Mouse (Mus musculus) hindbrain, embryonic 12.5 days (tissue): Measurements from ENCODE around the gene Serpina16. TPM values are rescaled to one million over a fixed set of nuclear protein-coding genes. Genes with fewer than 3 reads are reported as not detected.

Experiments used
- ATAC-seq: fragments of 200-750 bp; cut with Nextera tagmentation; 2 replicates; pipeline ENCODE4 v1.8.0; 2017; ENCODE audit warnings: moderate TSS enrichment; ENCODE audit not compliant: low FRiP score
- H3K27ac ChIP-seq: fragments of 300-500 bp; sonication (generic); 2 replicates; pipeline ENCODE4 v1.5.1; 2016; ENCODE audit warnings: mild to moderate bottlenecking
- H3K27me3 ChIP-seq: fragments of 300-500 bp; sonication (generic); 2 replicates; pipeline ENCODE4 v1.6.1; 2016; ENCODE audit warnings: mild to moderate bottlenecking
- H3K36me3 ChIP-seq: fragments of 300-500 bp; sonication (generic); 2 replicates; pipeline ENCODE4 v1.6.1; 2016; ENCODE audit warnings: mild to moderate bottlenecking
- H3K4me1 ChIP-seq: fragments of 300-500 bp; sonication (generic); 2 replicates; pipeline ENCODE4 v1.6.1; 2016
- H3K4me2 ChIP-seq: fragments of 300-500 bp; sonication (generic); replicated peaks from 2 replicates; pipeline ENCODE4 v1.6.1; 2016; ENCODE audit warnings: mild to moderate bottlenecking
- H3K4me3 ChIP-seq: fragments of 300-500 bp; sonication (generic); 2 replicates; pipeline ENCODE4 v1.5.1; 2016; ENCODE audit warnings: mild to moderate bottlenecking
- H3K9ac ChIP-seq: fragments of 300-500 bp; sonication (generic); 2 replicates; pipeline ENCODE4 v1.6.1; 2016; ENCODE audit warnings: mild to moderate bottlenecking, moderate library complexity
- H3K9me3 ChIP-seq: fragments of 300-500 bp; sonication (generic); replicated peaks from 2 replicates; pipeline ENCODE4 v1.6.1; 2016; ENCODE audit warnings: mild to moderate bottlenecking
- WGBS: fragments of 180-500 bp; shearing (Covaris S2); methylation state at CpG from one replicate; pipeline ENCODE4 v1.1.7; 2016; 5-methylcytosine and 5-hydroxymethylcytosine counted together
- polyA plus RNA-seq: library from polyadenylated mRNA; unstranded; fragments of >200 nt; fragmentation: Nextera tagmentation; extraction: Ambion mirVana; gene quantifications from 2 replicates; pipeline ENCODE4 v1.2.1, GENCODE M21; 2016

Serpina16 gene
- polyA plus RNA-seq, result not detected in 2 replicates

DNA sequence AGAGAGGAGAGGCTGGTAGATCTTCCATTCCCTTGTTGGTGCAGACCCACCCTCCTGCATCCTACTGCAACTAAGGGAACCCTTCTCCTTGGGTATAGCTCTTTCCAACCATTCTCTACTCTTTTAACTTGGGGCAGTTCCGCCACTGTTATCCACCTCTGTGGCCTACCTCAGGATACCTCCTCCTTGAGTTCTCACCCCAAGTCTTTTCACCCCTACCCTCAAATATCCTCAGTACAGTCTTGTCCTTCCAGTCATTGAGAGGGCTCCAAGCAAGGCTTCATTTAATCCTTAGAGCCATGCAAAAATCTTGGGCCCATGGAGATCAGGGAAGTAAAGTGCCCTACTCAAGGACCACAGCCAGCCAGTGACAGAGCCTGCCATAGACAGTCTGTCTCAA lies at the start of gene Serpina16:
TSS of gene Serpina16 (minus strand) at position 101 of the 400 bp plus-strand sequence.
- no peak for ATAC-seq
- H3K27ac ChIP-seq, result no peak within 1 kb of the TSS
- H3K4me1 ChIP-seq, result no peaks in the 10 kb centered on the region
- no peaks in the 10 kb centered on the region for H3K9me3 ChIP-seq
- H3K36me3 ChIP-seq, result no peaks in the 10 kb centered on the region
- H3K4me2 ChIP-seq, result no peak within 1 kb of the TSS
- H3K27me3 ChIP-seq, result no peaks in the 10 kb centered on the region
- H3K9ac ChIP-seq, result no peak within 1 kb of the TSS
- no peak within 1 kb of the TSS for H3K4me3 ChIP-seq
- WGBS, result 89% methylated on average over 1 of the region's 1 CpGs

- Histone ChIP-seq H3K9ac (no peak overlapping the region), H3K27ac (no peak overlapping the region), H3K9me3 (0 out of 2 replicates have a peak, but pooled peaks cover 6% of the 10 kb centered on the region), H3K36me3 (no peaks in the 10 kb centered on the region), H3K4me1 (no peaks in the 10 kb centered on the region), H3K4me2 (no peak overlapping the region), H3K27me3 (no peaks in the 10 kb centered on the region), H3K4me3 (no peak overlapping the region)
- 75% methylated on average over 3 of the region's 3 CpGs for WGBS
- no peak for ATAC-seq
Measured at GRCm38 (mm10) chr12:103711537-103711936, 35.6 kb upstream of the Serpina16 start.

DNA sequence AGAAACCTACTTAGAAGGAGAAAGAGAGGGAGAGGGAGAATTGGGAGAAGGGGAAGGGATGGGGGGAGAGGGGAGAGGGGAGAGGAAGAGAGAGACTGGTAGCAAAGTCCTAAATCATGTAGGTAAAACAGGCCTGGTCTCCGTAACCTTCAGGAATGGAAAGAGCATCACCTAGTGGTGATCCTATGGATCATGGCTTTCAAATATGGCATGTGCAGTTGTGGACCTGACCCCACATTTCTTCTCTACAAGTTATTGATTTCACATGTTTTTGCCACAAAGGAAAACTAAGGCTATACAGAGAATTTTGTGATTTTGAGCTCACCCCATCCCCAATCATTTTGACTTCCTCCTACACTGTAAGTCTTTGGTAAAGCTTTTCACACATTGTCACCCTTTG lies 34.5 kb upstream of the Serpina16 start:
- Histone ChIP-seq H3K4me2 (no peak overlapping the region), H3K36me3 (no peaks in the 10 kb centered on the region), H3K27me3 (no peaks in the 10 kb centered on the region), H3K4me1 (no peaks in the 10 kb centered on the region), H3K4me3 (no peak overlapping the region), H3K9ac (no peak overlapping the region), H3K27ac (no peak overlapping the region), H3K9me3 (no peaks in the 10 kb centered on the region)
- ATAC-seq, result no peak
- WGBS, result 61% methylated on average over 1 of the region's 1 CpGs

- Histone ChIP-seq H3K9me3 (no peaks in the 10 kb centered on the region), H3K27me3 (no peaks in the 10 kb centered on the region), H3K4me2 (no peak overlapping the region), H3K4me1 (no peaks in the 10 kb centered on the region), H3K4me3 (no peak overlapping the region), H3K9ac (no peak overlapping the region), H3K36me3 (no peaks in the 10 kb centered on the region), H3K27ac (no peak overlapping the region)
- ATAC-seq, result no peak
- 80% methylated on average over 4 of the region's 4 CpGs for WGBS
Measured at GRCm38 (mm10) chr12:103706113-103706512, 30.2 kb upstream of the Serpina16 start.

DNA sequence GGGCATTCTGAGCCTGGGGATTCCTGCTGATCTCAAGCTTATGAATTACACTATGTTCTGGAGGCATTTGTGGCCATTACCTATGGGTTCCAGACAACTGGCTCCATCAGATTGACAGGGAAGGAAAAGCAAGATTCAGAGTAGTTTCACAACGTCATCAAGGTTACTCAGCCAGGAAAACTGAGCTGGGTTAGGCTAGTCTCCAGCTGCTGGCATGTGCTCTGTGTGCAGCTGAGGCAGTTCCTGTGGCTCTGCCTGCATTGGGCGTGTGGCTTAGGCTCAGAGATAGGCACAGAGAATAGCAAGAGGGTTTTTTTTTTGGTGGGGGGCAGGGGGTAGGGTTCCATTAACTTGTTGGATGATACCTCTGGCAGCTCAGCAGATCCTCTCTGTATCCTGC lies 29.6 kb upstream of the Serpina16 start:
- Histone ChIP-seq H3K4me3 (no peak overlapping the region), H3K4me2 (no peak overlapping the region), H3K27me3 (no peaks in the 10 kb centered on the region), H3K4me1 (no peaks in the 10 kb centered on the region), H3K36me3 (no peaks in the 10 kb centered on the region), H3K9me3 (no peaks in the 10 kb centered on the region), H3K27ac (no peak overlapping the region), H3K9ac (no peak overlapping the region)
- no peak for ATAC-seq
- 70% methylated on average over 2 of the region's 2 CpGs for WGBS

DNA sequence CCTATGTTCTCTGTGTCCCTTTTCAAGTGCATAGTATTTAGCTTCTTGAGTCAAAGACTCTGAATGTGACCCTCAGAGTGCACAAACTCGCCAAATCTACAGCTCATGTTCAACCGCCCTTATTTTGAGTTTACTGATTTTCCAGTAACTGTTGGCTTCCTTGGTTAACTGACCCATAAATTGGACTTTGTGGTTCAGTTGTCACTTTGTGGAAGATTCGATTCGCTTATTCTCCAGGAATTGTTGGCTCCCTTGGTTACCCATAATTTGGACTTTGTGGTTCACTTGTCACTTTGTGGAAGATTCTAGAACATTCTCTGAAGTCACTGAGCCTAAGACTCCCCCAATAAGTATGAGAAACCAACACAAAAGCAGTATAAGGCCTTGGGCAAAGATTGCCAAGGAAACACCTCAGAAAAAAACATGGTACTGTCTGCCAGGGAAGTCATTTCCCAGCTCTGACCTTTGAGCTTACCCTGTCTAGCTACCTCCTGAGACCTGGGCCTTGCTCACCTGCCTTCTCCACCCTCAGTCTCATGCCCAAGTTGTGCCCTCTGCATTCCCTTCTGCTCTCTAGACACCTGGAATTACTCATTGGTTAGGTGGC lies 24.3 kb upstream of the Serpina16 start:
- no peaks in the 10 kb centered on the region for H3K36me3 ChIP-seq
- H3K9me3 ChIP-seq, result no peaks in the 10 kb centered on the region
- H3K27me3 ChIP-seq, result no peaks in the 10 kb centered on the region
- H3K4me1 ChIP-seq, result no peaks in the 10 kb centered on the region
- no peak for ATAC-seq
- no peak overlapping the region for H3K4me3 ChIP-seq
- H3K4me2 ChIP-seq, result no peak overlapping the region
- no peak overlapping the region for H3K27ac ChIP-seq
- WGBS, result 86% methylated on average over 4 of the region's 4 CpGs
- no peak overlapping the region for H3K9ac ChIP-seq

- ATAC-seq, result no peak
- H3K9me3 ChIP-seq, result no peaks in the 10 kb centered on the region
- H3K4me3 ChIP-seq, result no peak within 1 kb of the TSS
- no peak within 1 kb of the TSS for H3K27ac ChIP-seq
- H3K4me2 ChIP-seq, result no peak within 1 kb of the TSS
- no peaks in the 10 kb centered on the region for H3K4me1 ChIP-seq
- no peak within 1 kb of the TSS for H3K9ac ChIP-seq
- H3K27me3 ChIP-seq, result no peaks in the 10 kb centered on the region
- WGBS, result 90% methylated on average over 8 of the region's 8 CpGs
- H3K36me3 ChIP-seq, result no peaks in the 10 kb centered on the region
Measured at GRCm38 (mm10) chr12:103695429-103695828, 19.5 kb upstream of the Serpina16 start, which contains the start of gene Serpina1f. Serpina1f (minus strand) TSS chr12:103695529.

DNA sequence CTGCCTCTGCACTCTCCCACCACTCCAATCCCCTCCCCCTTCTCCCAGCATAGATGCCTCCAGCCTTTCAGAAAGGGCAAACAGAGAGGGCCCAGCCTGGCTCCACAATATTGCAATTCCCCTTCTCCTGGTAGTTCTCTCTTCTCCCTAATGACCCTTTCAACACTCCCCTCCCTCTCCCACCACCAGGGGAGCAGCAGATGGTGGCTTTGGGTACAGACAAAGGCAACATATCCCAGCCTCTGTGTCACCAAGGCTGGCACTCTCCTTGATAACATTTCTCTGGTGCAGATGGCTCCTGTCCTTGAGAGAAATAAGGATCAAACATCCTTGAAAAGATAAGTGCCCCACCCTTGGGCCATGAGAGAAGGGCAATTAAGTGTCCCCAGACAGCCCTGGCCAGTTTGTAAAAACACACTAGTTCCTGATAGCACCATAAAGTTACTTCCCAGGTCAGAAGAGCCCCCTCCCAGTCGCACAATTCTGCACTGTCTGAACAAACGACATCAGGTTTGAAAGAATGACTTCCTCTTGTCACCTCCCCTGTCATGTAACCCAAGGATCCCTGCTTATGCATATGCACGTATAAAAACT lies 12.4 kb upstream of the Serpina16 start:
- WGBS, result 59% methylated on average over 3 of the region's 3 CpGs

DNA sequence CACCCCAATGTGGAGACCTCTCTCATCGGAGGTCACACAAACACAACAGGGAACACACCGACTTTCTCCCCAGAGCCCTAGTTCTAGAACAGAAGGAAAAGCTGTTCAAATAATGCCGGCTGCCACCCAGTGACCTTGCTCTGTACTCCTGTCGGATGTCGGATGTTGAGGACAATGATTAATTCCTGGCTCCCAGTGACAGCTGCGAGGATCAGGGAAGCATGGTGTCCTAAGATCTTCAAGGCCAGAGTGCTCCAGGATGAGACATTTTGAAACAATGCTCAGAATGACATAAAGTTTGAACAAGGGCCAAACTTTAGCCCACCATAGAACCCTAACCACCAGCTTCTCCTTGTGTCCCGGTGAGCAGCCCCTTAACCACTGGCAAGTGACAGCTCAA lies 11.1 kb upstream of the Serpina16 start:
- WGBS, result 58% methylated on average over 7 of the region's 7 CpGs
- no peak overlapping the region for H3K4me3 ChIP-seq
- H3K27me3 ChIP-seq, result no peaks in the 10 kb centered on the region
- ATAC-seq, result no peak
- H3K27ac ChIP-seq, result no peak overlapping the region
- no peaks in the 10 kb centered on the region for H3K9me3 ChIP-seq
- no peaks in the 10 kb centered on the region for H3K36me3 ChIP-seq
- H3K4me2 ChIP-seq, result no peak overlapping the region
- H3K9ac ChIP-seq, result no peak overlapping the region
- H3K4me1 ChIP-seq, result 0 out of 2 replicates have a peak, but pooled peaks cover 3% of the 10 kb centered on the region

More for the DNA sequence above, 12.4 kb upstream of the Serpina16 start:
- Histone ChIP-seq H3K4me3 (no peak overlapping the region), H3K9me3 (no peaks in the 10 kb centered on the region), H3K4me2 (no peak overlapping the region), H3K27ac (no peak overlapping the region), H3K27me3 (no peaks in the 10 kb centered on the region), H3K36me3 (no peaks in the 10 kb centered on the region), H3K4me1 (0 out of 2 replicates have a peak, but pooled peaks cover 3% of the 10 kb centered on the region), H3K9ac (no peak overlapping the region)
- ATAC-seq, result no peak

DNA sequence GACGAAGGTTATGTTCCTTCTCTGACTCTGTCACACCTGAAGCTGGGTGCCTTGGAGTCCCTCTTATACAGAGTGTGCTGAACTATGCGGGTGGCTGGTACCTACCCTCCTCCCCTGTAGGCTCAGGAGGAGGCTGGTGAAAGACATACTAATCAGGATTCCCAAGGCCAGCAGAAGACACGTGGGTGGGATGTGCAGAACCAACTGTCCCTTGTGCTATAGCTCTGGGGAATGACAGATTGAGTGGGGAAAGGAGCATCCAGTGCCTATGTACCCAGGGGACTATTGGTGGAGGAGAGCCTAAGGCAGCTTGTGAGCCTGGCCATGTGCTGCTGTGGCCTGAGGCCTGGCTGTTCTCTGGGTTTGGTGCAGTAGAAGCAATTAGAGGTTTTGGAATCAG lies 10.1 kb upstream of the Serpina16 start:
- H3K27me3 ChIP-seq, result no peaks in the 10 kb centered on the region
- 0 out of 2 replicates have a peak, but pooled peaks cover 3% of the 10 kb centered on the region for H3K4me1 ChIP-seq
- H3K4me3 ChIP-seq, result no peak overlapping the region
- no peak for ATAC-seq
- no peak overlapping the region for H3K4me2 ChIP-seq
- no peak overlapping the region for H3K27ac ChIP-seq
- H3K9me3 ChIP-seq, result no peaks in the 10 kb centered on the region
- H3K9ac ChIP-seq, result no peak overlapping the region
- no peaks in the 10 kb centered on the region for H3K36me3 ChIP-seq
- 81% methylated on average over 3 of the region's 3 CpGs for WGBS

DNA sequence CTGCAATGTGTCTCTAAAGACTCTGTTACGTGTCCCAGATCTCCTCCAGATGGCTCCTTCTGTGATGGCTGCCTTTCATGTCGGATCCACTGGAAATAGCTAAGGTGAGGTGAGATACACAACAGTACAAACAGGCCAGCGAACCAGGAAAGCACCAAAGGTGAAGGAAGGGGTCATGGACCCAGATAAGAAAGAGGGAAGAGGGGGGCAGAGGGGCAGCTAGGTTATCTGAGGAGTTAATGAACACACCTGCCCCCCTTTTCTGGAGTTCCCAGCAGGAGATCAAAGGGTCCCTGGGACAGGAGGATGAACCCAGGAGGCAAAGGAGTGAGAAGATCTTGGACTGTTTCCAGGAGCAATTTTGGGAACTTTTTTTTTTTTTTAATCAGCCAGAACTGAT lies 9.4 kb upstream of the Serpina16 start:
- no peak for ATAC-seq
- 0 out of 2 replicates have a peak, but pooled peaks cover 3% of the 10 kb centered on the region for H3K4me1 ChIP-seq
- no peaks in the 10 kb centered on the region for H3K27me3 ChIP-seq
- no peak overlapping the region for H3K27ac ChIP-seq
- no peak overlapping the region for H3K4me3 ChIP-seq
- WGBS, result 80% methylated on average over 3 of the region's 3 CpGs
- no peak overlapping the region for H3K9ac ChIP-seq
- no peaks in the 10 kb centered on the region for H3K9me3 ChIP-seq
- H3K36me3 ChIP-seq, result no peaks in the 10 kb centered on the region
- H3K4me2 ChIP-seq, result no peak overlapping the region

DNA sequence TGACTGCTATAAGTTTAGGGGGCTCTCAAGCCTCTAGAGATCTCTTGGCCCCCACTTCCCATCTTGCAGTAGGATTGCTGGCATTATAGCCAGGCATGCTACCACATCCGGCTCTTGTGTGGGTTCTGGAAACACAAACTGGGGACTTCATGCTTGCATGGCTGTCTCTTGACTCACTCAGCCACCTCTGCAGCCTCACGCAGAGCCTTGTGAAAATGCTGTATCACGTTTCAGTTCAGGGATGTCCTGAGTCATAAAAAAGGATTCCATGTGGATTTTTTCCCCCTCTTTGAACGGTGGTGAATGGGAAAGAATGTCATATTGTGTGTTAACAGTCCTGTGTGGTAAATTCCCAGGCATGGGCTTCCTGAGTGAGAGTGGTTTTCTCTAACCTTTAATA lies 7.8 kb upstream of the Serpina16 start:
- H3K9ac ChIP-seq, result no peak overlapping the region
- ATAC-seq, result no peak
- no peak overlapping the region for H3K27ac ChIP-seq
- no peak overlapping the region for H3K4me3 ChIP-seq
- H3K36me3 ChIP-seq, result no peaks in the 10 kb centered on the region
- no peak overlapping the region for H3K4me2 ChIP-seq
- 60% methylated on average over 4 of the region's 4 CpGs for WGBS
- no peaks in the 10 kb centered on the region for H3K9me3 ChIP-seq
- 0 out of 2 replicates have a peak, but pooled peaks cover 3% of the 10 kb centered on the region for H3K4me1 ChIP-seq
- no peaks in the 10 kb centered on the region for H3K27me3 ChIP-seq

- Histone ChIP-seq H3K4me3 (no peak overlapping the region), H3K27ac (no peak overlapping the region), H3K9ac (no peak overlapping the region), H3K4me1 (no peaks in the 10 kb centered on the region), H3K36me3 (no peaks in the 10 kb centered on the region), H3K4me2 (no peak overlapping the region), H3K9me3 (no peaks in the 10 kb centered on the region), H3K27me3 (no peaks in the 10 kb centered on the region)
- 68% methylated on average over 2 of the region's 2 CpGs for WGBS
- no peak for ATAC-seq
Measured at GRCm38 (mm10) chr12:103681739-103682138, 5.8 kb upstream of the Serpina16 start.
